Mouse (Mus musculus) hindbrain, postnatal 0 days (tissue): ENCODE measurements around the gene Ppp1r1b. TPM values are rescaled to one million over a fixed set of nuclear protein-coding genes. Genes with fewer than 3 reads are reported as not detected.

Source experiments
- ATAC-seq: fragments of 200-750 bp; cut with Nextera tagmentation; 2 replicates; pipeline ENCODE4 v1.8.0; 2017; ENCODE audit warnings: mild to moderate bottlenecking, moderate TSS enrichment, moderate library complexity
- DNase-seq: peaks from one replicate; pipeline ENCODE4 v3.0.0-alpha.2; 2015; ENCODE audit warnings: low spot score
- H3K27ac ChIP-seq: fragments of 300-500 bp; sonication (generic); 2 replicates; pipeline ENCODE4 v1.5.1; 2014; ENCODE audit warnings: mild to moderate bottlenecking
- H3K27me3 ChIP-seq: fragments of 300-500 bp; sonication (generic); 2 replicates; pipeline ENCODE4 v1.6.1; 2014; ENCODE audit warnings: low read length, mixed read lengths; ENCODE audit not compliant: insufficient read depth
- H3K36me3 ChIP-seq: fragments of 300-500 bp; sonication (generic); 2 replicates; pipeline ENCODE4 v1.6.1; 2014; ENCODE audit warnings: low read length, mixed read lengths; ENCODE audit not compliant: insufficient read depth
- H3K4me1 ChIP-seq: fragments of 300-500 bp; sonication (generic); 2 replicates; pipeline ENCODE4 v1.6.1; 2014; ENCODE audit warnings: antibody characterized with exemption, low read length, mixed read lengths; ENCODE audit not compliant: insufficient read depth
- H3K4me2 ChIP-seq: fragments of 300-500 bp; sonication (generic); 2 replicates; pipeline ENCODE4 v1.6.1; 2014; ENCODE audit warnings: low read depth, mild to moderate bottlenecking, low read length, moderate library complexity, mixed read lengths
- H3K4me3 ChIP-seq: fragments of 300-500 bp; sonication (generic); 2 replicates; pipeline ENCODE4 v1.5.1; 2014; ENCODE audit warnings: low read length
- H3K9ac ChIP-seq: fragments of 300-500 bp; sonication (generic); replicated peaks from 2 replicates; pipeline ENCODE4 v1.6.1; 2014; ENCODE audit warnings: mild to moderate bottlenecking, low read length, moderate library complexity, mixed read lengths
- H3K9me3 ChIP-seq: fragments of 300-500 bp; sonication (generic); 2 replicates; pipeline ENCODE4 v1.6.1; 2016; ENCODE audit warnings: low read length, mixed read lengths
- CTCF ChIP-seq: IDR thresholded peaks from 2 replicates; pipeline ENCODE4 v1.5.1; 2016; ENCODE audit warnings: antibody characterized with exemption, control low read depth, low read depth
- WGBS: fragments of 180-500 bp; shearing (Covaris S2); extraction: QIAGEN DNeasy Blood & Tissue Kit; methylation state at CpG from one replicate; pipeline ENCODE4 v1.1.7; 2014; 5-methylcytosine and 5-hydroxymethylcytosine counted together
- polyA plus RNA-seq: library from polyadenylated mRNA; unstranded; fragments of >200 nt; fragmentation: Nextera tagmentation; extraction: Ambion mirVana; gene quantifications from 2 replicates; pipeline ENCODE4 v1.2.1, GENCODE M21; 2015
- total RNA-seq: library from RNA; depleted of rRNA; stranded (reverse); fragments of >200 nt; gene quantifications from 2 replicates; pipeline ENCODE4 v1.2.3, GENCODE M21; 2014

Ppp1r1b gene
- total and polyA plus RNA-seq, 2 experiments from 2014 or later, result 3.5 to 18.0 TPM

DNA sequence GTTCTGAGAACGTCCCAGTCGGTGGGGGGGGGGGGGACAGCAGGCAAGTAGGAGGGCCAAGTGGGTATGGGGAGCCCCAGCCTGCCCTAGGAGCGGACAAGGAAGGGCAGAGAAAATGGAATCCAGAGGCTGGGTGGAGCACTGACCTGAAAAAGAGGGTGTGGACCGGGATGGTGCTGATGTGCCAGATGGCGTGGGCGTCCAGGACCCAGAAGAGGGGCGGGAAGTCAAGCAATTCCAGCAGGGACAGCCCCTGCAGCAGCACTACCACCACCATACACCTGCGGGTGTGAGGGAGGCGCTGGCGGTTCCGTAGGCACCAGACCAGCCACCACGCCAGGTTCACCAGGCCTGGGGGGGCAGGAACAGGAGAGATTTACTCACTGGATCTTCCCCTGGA lies 41.9 kb downstream of the Ppp1r1b start:
- WGBS, result 81% methylated on average over 9 of the region's 12 CpGs
- no peaks in the 10 kb centered on the region; the same call in 1 of the 2 replicates for H3K4me1 ChIP-seq
- DNase-seq (no peak), ATAC-seq (no peak)
- H3K9ac ChIP-seq, result no peak overlapping the region
- no peaks in the 10 kb centered on the region for H3K9me3 ChIP-seq
- no peak overlapping the region for H3K4me3 ChIP-seq
- TF ChIP-seq CTCF, result no peak
- H3K4me2 ChIP-seq, result no peak overlapping the region
- H3K36me3 ChIP-seq, result no peaks in the 10 kb centered on the region
- peaks cover 5% of the 10 kb centered on the region; the same call in 1 of the 2 replicates for H3K27me3 ChIP-seq
- no peak overlapping the region for H3K27ac ChIP-seq

DNA sequence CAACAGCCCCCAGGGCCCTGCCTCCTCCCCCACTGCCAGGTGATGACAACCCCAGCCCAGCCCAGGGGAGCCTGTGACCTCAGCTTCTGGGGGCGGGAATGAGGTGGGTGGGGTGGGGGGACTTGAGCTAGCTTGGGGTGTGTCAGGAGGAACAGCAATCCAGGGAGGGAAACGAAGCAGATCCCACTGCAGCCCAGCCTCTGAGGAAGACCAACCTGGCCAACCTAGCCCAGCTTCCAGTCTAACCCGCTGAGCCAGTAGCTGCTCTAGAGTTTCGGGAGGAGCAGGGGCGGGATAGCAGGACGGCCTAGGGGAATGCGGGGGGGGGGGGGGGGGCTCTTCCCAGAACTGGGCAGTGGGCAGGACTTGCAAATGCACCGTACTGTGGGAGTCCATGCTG lies 43.8 kb downstream of the Ppp1r1b start:
- TF ChIP-seq CTCF, result no peak
- no peaks in the 10 kb centered on the region for H3K36me3 ChIP-seq
- WGBS, result 25% methylated on average over 7 of the region's 8 CpGs
- no peak overlapping the region for H3K4me3 ChIP-seq
- H3K4me1 ChIP-seq, result no peaks in the 10 kb centered on the region; the same call in 1 of the 2 replicates
- H3K9ac ChIP-seq, result no peak overlapping the region
- ATAC-seq (no peak), DNase-seq (no peak)
- H3K9me3 ChIP-seq, result no peaks in the 10 kb centered on the region
- no peak overlapping the region for H3K4me2 ChIP-seq
- H3K27ac ChIP-seq, result no peak overlapping the region
- H3K27me3 ChIP-seq, result peaks cover 4% of the 10 kb centered on the region; the same call in 1 of the 2 replicates

DNA sequence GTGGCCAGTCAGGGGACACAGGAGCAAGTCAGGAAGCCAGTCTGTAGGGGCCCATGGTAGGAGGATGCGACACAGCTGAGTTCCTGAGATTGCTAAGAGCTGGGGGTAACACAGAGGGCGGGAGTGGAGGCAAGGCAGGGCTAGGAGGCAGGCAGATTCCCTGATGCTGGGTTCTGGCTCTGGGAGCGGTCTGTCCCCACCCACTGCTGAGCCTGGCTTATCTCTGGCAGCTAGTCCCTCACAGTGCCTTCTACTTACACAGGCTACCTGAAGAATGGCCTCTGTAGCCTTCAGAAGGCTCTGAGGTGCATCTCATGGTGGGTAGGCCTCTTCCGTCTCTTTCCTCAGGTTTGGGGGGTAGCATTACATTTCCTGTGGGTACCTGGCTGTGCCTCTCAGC lies 44.4 kb downstream of the Ppp1r1b start:
- 61% methylated on average over 4 of the region's 4 CpGs for WGBS
- Histone ChIP-seq H3K9ac (no peak overlapping the region), H3K27ac (no peak overlapping the region), H3K27me3 (no peaks in the 10 kb centered on the region), H3K36me3 (no peaks in the 10 kb centered on the region), H3K4me2 (no peak overlapping the region), H3K4me1 (no peaks in the 10 kb centered on the region; the same call in 1 of the 2 replicates), H3K9me3 (no peaks in the 10 kb centered on the region), H3K4me3 (no peak overlapping the region)
- DNase-seq, result no peak
- no peak for ATAC-seq
- TF ChIP-seq CTCF, result no peak

DNA sequence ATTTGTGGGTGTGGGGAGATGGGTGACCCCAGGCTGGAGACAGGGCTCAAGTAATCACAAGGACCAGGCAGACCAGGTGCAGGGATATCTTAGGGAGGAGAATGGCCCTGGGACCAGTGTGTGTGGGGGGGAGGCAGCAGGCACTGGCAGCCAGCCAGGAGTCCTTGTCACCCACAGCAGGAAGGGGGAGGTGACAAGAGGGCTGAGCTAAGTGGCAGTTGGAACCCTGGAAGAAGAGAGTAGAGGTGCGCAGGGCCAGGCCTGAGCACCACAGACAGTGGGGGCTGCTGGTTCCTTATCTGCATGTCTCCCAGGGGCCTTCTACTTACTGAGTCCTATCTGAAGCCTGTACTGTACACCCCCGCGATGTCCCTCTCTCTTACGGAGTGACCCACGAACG lies 45.1 kb downstream of the Ppp1r1b start:
- no peak for TF ChIP-seq CTCF
- ATAC-seq, result no peak
- no peak for DNase-seq
- no peak overlapping the region for H3K27ac ChIP-seq
- WGBS, result 78% methylated on average over 6 of the region's 6 CpGs
- H3K4me3 ChIP-seq, result no peak overlapping the region
- H3K4me2 ChIP-seq, result no peak overlapping the region
- H3K4me1 ChIP-seq, result no peaks in the 10 kb centered on the region; the same call in 1 of the 2 replicates
- no peaks in the 10 kb centered on the region for H3K9me3 ChIP-seq
- no peaks in the 10 kb centered on the region for H3K36me3 ChIP-seq
- H3K27me3 ChIP-seq, result no peaks in the 10 kb centered on the region
- H3K9ac ChIP-seq, result no peak overlapping the region

DNA sequence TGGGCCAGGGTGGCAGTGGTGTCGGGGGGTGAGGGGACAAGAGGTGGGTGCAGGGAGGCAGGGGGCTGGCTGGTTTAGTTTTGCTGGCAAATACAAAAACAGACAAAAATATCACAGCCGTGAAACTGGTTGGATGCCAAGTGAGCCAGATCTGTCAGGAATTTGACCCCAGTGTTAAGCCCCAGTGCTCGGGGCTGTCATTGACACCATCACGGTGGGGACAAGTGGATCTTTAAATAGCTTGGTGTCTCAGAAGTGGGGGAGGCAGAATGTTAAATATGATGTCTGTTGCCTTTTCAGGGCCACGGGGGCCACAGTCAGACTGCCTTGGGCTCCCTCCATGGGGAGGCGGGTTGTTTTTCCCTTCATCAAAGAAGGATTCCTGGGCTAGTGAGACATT lies 46.1 kb downstream of the Ppp1r1b start:
- H3K27ac ChIP-seq, result no peak overlapping the region

DNA sequence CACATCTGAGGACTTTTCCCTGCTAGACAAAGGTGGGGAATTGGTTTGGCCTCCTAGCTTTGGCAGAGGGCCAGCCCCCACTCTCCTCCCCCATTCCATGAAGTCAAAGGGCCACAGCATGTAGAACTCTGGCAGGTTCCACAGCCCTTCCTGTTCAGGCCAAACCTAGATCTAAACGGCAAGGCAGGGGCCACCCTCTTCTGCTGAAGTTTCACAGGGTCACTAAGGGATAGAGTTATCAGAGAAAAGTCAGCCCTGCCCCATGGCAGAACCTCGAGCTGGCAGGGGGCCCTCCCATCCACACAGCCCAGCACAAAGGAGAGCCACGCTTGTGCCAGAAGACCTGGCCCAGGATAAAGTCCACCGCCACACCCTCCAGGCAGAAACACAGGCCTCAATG lies 46.8 kb downstream of the Ppp1r1b start:
- no peak for TF ChIP-seq CTCF
- WGBS, result 35% methylated on average over 4 of the region's 4 CpGs
- DNase-seq (no peak), ATAC-seq (no peak)
- H3K4me3 ChIP-seq, result no peak overlapping the region
- H3K4me2 ChIP-seq, result no peak overlapping the region
- peaks cover 6% of the 10 kb centered on the region for H3K4me1 ChIP-seq
- no peak overlapping the region for H3K9ac ChIP-seq
- no peaks in the 10 kb centered on the region for H3K27me3 ChIP-seq
- no peaks in the 10 kb centered on the region for H3K9me3 ChIP-seq
- H3K27ac ChIP-seq, result no peak overlapping the region
- no peaks in the 10 kb centered on the region for H3K36me3 ChIP-seq

More for the DNA sequence above, 46.1 kb downstream of the Ppp1r1b start:
- no peak overlapping the region for H3K4me2 ChIP-seq
- H3K4me1 ChIP-seq, result no peaks in the 10 kb centered on the region; the same call in 1 of the 2 replicates
- DNase-seq (no peak), ATAC-seq (no peak)
- H3K4me3 ChIP-seq, result no peak overlapping the region
- H3K9me3 ChIP-seq, result no peaks in the 10 kb centered on the region
- H3K27me3 ChIP-seq, result no peaks in the 10 kb centered on the region
- WGBS, result 45% methylated on average over 6 of the region's 6 CpGs
- no peaks in the 10 kb centered on the region for H3K36me3 ChIP-seq
- H3K9ac ChIP-seq, result no peak overlapping the region
- no peak for TF ChIP-seq CTCF

DNA sequence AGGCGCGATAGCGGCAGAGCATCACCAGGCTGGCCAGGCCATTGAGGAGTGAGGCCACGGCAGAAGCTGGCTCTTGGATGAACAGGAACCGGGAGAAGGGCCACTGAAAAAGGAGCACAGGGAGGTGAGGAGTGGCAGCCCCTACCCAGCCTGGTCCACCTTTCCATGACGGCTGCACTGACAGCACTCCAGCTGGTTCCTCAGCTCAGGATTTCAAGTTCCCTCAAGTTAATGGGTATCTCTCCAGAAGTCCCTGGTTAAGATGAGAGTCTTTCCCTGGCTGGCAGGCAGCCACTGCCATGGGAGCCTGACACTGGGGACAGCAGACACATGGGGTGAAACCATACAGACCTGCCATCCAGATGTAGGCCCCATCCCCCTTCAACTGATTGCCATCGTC lies 49.7 kb downstream of the Ppp1r1b start:
- ATAC-seq (no peak), DNase-seq (no peak)
- Histone ChIP-seq H3K9ac (no peak overlapping the region), H3K4me2 (no peak overlapping the region), H3K36me3 (no peaks in the 10 kb centered on the region), H3K4me3 (no peak overlapping the region), H3K9me3 (no peaks in the 10 kb centered on the region), H3K27me3 (no peaks in the 10 kb centered on the region), H3K4me1 (peaks cover 10% of the 10 kb centered on the region), H3K27ac (no peak overlapping the region)
- 84% methylated on average over 7 of the region's 7 CpGs for WGBS
- no peak for TF ChIP-seq CTCF
